Mouse (Mus musculus) mesoderm, embryonic 11.5 days (tissue): ENCODE results near the gene Ehmt1.

Experiments used
- DNase-seq: peaks from one replicate; pipeline ENCODE4 v3.0.0-alpha.2; 2012; ENCODE audit warnings: low read depth, low spot score

Gene Ehmt1

DNA sequence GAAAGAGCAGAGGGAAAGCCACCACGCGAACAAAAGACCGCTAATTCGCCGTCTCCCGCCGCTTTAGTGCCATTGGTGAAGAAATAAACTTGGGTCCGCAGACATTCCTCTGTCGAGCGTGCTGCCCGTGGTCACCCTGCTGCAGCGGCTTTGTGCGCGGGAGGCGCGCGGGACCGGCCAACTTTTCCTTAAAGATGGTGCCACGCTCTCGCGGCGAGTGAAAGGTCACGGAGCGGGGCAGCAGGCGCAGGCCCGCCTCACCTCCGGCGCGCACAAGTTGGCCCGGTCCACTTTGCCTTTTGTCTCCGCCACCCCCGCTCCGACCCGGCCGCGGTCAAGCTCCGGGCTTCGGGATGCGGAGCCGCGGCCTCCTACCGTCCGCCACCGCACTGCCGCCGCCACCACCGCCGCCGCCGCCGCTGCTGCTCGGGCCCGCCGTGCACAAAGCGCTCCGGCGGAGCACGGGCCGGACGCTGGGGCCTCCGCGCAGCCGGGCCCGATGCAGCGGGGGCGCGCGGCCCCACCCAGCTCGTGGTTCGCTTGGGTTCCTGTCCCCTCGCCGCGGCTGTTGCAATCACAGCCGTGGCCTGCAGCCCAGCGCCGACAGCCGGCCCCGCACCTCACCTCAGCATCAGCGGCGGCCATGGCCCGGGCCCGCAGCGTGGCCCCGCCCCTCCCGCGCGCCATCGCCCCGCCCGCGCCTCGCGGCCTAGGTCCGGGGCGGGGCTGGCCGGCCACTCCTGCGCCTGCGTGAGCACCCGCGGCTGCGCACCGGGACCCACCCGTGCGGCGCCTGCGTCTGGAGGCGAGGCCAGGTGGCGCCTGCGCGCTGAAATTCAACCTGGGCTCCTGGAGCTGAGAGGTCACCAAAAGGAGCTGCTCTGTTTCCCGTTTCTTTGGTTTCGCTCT is at the start of gene Ehmt1:
Gene Ehmt1 (minus strand): TSS at position 685 of the 909 bp plus-strand sequence.
- peak; percentile 94 for DNase-seq

DNA sequence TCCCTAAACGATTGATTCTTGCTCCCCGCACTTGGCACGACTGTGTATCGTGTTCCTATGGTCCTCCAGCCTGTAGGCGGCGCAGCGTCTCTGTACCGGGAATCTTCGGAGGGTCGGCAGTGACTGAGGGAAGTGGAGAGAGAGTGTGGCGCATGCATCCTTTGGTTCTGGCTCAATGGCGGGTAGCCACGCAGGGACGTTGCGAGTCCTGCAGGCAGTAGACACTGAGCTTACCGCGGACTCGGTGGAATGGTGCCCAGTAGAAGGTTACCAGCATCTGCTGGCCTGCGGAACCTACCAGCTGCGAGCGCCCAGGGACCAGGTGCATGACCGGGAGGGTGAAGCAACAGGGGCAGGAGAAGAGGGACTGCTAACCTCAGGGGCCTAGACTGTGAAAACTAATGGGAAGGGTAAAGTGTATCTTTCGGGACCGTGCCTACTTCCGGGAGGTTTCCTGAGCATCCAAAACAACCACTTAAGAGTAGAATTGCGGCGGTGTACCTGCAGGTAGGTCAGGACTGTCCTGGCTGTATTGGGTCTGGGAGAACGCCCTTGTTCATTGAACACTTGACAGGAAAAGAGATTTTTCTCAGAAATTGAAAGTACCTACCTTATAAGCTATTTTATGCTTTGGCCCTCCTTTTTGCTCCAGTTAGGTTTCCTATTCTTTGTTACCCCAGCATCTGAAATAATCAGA is 43.0 kb upstream of the Ehmt1 start, which contains the start of gene Dph7:
Gene Dph7 (plus strand): TSS at position 97 of the 697 bp plus-strand sequence.
- peak; percentile 89 for DNase-seq

DNA sequence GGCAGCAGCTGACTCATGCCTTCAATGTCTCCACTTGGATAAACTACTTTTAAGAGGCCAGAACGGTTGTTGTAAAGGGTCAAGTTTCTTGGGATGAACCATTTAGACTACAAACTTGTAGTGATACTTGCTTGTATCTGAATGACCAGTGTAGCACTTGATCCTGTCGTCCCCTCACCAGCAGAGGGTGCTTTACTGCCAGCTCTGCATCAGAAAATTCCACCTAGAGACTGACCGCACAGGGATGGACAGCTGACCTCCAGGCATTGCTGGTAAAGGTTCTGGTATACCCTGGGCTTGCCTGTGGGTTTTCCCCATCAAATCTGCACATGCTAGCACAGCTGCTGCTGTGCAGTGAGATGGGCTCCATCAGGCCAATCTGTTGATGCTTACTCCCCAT is 41.5 kb upstream of the Ehmt1 start:
- peak; percentile 37 for DNase-seq

DNA sequence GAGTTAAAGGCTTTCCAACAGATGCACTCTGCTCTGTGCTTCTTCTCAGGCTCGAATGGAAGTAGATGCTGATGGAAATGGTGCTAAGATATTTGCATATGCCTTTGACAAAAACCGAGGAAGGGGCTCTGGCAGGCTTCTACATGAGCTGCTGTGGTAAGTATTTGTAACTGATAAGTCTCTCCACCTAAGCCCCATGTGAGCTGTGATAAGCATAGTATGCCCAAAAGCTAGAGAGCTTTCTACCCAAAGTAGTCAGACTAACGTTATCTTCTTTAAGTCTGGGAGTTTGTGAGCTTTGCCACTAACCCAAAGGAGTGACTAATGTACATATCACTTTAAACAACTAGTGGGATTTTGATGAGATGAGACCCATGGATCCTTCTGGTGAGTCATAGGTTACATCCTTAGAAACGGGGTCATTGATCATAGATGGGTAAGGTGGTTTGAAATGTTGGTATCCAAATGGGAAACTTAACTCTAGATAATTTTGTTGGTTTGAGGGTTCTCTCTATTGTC is 33.2 kb upstream of the Ehmt1 start:
- DNase-seq: no peak

DNA sequence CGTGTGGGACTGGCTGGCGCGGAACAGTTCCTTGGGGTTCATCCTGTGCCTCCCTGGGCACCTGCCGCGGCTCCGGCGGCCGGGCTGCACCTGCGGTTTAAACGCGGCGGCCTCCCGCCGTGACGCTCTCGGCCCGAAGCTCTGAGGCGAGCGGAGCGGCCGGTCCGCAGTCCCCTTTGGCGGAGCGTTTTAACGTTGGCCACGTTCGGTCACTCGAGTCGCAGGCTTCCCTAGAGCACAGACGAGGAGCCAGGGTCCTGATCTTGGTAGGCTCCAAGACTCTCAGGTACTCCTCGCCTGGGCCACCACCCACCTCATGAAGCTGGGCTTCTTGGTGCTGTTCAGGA is 30.7 kb upstream of the Ehmt1 start:
- DNase-seq: peak; percentile 19

DNA sequence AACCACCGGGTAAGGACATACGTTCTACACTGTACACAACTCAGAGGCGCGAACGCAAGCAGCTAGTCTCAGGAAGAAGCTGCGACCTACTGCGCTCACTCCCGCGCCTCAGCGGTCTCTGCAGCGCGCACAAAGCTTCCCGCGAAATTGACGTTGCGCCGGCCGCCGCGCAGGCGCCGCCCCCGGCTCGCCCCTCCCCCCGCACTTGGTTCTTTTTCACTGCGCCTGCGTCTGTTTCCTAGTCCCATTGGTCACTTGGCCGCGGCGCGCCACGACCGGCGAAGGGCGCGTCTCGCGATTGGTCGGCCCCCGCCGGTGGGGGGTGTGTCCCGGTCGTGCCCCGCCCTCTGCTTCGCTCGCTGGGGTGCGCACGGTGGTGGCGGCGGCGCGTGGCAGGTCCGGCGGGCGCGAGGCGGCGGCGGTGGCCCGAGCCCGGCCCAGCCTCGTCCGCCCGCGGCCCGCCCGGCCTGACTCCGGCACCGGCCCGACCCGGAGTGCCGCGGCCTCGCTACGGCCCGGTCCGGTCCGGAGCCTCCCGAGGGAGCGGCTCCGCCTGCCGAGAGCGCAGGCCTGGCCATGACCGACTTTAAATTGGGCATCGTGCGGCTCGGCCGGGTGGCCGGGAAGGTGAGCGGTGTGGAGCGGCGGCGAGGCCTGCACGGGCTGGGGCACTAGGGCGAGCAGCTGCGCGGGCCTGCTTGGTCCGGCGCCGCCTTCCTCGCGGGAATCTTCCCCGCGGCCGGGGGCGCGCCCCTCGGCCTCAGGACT is 30.2 kb upstream of the Ehmt1 start, which contains the start of gene Zmynd19:
Gene Zmynd19 (plus strand): TSS at position 372 of the 768 bp plus-strand sequence.
- DNase-seq: peak; percentile 98

DNA sequence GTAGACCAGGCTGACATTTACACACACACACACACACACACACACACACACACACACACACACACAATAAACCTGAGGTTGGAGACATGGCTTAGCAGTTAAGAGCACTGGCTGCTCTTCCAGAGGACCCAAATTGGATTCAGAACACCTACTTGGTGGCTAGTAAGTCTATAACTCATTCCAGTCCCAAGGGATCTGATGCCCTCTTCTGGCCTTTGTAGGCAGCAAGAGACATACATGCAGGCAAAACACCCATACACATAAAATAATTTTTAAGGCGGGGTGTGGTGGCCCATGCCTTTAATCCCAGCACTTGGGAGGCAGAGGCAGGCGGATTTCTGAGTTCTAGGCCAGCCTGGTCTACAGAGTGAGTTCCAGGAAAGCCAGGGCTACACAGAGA is 24.9 kb upstream of the Ehmt1 start:
- peak; percentile 23 for DNase-seq

DNA sequence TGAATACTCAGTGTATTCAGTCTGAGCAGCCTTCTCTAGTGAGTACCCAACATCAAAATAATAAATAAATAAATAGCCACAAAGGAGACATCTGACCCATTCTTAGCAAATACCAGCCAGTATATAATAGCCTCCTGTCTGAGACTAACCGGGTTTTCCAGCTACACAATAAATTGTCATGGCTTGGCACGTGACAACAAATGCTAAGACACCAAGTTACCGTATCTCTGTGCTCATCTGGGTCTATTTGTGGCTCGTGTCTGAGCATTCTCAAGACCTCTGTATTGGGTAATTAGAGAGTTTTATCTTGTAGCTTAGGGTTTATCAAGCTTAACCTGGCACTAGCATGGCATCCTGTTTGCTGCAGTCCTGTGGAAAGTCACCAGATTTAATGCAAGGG is 22.7 kb upstream of the Ehmt1 start:
- no peak for DNase-seq

DNA sequence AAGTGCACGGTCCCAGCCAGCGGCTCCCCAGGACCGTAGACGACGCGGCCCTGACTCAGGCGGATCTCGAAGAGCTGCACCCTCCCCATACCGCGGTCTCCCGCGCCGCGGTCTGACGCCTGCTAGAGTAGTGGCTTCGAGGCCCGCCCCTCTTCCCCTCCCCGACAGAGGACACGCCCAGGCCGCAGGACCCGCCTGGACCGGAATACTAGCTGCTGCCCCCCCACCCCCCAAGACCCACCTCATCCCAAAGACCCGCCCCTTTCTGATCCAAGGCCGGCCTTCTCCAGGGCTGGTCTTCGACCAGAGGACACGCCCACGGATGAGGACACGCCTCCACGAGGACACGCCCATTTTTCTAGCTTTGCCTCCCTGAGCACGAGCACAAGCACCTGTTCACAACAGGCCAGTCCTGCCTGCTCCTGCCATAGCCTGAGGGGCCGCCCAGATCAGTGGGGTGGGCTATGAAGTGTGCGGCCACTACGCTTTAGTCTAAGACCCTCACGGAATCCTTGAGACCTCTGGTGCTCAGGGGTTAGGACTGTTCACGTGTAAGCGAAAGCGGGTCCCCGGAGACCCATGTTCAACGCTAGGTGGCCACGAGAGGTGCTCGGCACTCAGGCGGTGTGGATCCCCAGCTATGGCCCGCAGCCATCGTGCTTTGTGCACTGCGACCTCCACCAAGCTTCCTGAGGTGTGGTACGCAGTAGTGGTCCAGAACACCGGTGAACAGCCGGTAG is 15.8 kb upstream of the Ehmt1 start, which contains the start of gene Arrdc1:
Gene Arrdc1 (minus strand): TSS at position 196 of the 740 bp plus-strand sequence.
- DNase-seq: peak; percentile 96

DNA sequence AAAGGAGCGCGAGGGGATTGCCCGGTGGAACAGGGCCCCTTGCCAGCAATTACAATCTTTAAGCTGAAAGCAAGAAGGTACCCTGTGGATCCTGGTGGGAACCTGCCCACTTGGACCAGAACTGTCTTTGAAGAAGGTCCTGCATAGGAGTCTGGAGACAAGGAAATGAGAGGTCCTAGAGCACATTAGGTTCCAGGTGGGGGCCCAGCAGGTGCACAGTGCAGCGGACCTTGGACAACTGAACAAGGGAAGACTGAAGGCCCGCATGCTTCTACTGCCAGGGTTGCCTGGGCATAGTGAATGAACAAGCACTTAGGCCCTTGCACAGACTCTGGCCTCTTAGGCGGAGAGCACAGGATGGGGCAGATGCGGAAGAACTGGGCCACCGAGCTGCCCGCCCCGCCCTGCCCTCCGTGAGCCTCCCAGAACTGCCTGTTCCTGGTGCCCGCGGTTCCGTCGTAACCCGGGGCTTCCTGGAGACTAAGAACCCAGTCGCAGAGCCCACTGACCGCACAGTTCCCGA is 15.1 kb upstream of the Ehmt1 start:
- peak; percentile 14 for DNase-seq

DNA sequence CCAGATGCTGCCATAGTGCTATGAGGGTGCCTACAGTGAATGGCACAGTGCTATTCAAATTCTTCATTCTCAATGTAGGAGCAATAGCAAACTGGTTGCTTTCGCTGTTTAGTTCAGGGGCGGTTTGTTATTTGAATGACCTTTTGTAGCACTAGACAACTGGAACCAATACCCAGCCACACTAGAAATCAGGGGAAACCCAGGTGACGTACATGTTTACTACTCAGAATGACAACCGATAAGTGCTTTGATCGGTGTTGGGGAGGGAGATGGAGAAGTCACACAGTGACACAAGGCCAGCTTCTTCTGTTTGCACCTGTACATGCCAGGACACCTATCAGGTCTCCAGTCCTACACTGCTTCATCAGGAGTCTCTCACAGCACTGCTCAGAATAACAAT is 10.2 kb upstream of the Ehmt1 start:
- DNase-seq: no peak

DNA sequence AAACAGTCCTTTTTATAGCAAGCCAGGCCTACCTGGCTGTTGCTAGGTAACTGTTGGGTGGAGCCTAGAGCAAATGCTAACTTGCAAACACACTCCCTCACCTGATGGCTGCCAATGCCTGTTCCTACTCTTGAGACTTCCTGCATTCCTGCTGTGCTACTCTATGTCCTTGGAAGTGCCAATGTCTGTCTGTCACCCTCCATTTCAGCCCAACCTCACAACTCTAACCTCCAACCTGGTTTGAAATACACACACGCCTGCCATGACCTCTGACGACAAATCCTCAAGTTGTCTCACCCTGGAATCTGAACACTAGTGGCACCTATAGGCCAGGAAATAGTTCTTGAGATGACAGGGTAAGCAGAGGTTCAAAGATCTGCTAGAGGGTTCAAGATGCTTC is 9.7 kb upstream of the Ehmt1 start:
- no peak for DNase-seq

DNA sequence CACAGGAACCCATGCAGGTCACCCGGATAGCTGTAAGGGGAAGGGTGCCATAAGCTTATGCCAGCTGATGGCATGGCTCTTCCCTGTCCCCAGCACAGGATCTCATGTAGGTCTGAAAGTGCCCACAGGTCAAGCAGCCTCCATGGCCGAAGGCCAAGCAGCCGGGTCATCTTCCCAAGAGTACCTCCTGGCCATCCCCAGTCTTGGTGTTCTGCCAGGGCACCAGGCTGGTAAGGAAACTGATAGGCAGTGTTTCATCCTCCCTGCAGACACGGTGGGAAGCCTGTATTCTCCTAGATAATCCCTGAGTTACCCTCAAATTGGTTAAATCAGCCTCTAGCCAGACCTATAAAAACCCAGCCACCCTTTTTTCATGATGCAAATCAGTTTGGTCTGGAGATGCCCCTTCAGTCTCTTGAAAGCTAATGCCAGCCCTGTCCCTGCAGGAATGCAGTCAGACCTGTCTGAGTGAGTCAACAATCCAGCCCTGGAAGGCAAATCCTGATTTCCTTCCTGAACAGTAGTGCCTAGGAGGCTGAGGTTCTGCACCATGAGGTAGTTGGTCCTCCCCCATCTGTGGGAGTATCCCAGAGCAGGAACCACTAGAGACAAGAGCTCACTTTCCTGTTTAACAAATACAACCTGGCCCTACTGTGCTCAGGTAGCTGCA is 8.5 kb upstream of the Ehmt1 start:
- no peak for DNase-seq

DNA sequence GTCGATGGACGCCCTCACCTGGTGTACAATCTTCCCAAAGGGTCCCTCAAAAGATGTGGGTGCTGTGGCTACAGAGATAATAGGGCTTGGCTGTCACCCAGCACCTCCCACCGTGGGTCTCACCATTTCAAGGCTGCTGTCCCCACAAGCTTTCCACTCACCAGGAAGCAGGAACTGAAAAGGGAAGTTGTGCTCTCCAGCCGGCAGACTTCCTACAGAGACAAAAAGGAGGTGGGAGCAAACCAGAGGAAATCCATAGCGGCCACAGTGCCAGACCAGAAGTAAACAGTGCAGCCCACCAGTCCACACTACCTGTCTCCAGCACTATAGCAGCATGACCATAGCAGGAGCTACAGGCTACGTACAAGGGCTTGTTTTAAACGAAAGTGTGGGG is 7.5 kb upstream of the Ehmt1 start:
- no peak for DNase-seq

DNA sequence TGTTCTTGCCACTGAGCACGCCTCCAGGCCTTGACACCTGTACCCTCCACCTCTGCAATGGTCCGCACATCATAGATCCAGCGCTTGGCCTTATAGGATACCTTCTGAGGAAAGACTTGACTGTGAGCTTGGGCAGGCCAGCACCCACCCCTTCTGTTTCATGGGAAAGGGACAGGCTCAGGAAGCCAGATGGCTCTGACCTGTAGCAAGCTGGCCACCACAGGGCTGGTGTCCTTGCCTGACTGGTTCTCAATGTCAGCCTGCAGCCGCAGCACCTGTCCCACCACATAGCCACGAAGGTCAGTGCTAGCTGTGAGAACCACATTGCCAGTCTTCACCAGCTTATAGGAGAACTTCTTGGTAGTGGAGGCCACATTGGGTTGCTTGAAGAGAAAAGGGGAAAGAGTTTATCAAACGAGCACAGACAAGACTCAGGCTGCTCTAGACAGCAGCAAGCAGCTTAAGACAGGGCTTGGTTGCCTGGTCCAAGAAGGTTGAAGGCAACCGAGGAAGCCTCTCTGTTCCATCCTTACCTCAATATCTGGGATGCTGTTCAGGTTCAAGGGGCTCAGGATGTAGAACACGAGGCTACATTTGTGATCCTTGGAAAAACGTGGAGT is 7.0 kb upstream of the Ehmt1 start:
- no peak for DNase-seq

DNA sequence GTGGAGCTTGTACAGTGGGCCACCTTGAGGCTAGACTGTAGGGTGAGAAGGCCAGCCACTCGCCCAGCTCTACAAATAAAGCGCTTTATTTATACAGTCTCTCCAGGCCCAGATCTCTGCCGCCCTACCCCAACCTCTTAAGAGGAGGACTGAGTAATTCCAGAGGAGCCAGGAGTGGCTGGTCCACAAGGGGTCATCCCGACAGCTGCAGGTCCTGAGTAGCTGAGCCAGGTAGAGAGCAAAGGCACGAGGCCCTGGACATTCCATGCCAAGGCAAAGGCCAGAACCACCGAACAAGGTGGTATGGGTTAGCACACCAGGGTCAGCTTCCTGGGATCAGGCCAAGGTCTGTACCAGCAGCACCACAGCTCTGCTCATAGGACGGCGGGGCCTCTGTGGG is 5.9 kb upstream of the Ehmt1 start:
- no peak for DNase-seq

DNA sequence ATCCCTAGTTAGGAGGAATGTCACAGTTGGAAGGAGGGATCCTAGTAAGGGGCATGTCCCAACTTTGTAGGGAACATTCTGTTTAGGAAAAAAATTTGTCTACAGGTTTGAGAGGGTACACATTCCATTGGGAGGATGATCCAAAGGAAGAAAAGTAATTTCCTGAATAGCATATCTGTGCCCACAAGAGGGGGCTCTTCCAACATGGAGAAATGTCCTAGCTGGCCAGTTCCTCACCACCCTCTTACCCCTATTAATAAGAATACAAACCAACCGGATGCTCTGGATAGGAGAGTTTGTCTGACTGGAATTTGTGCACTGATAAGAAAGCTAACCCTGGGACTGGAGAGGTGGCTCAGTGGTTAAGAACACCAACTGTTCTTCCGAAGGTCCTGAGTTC is 4.1 kb upstream of the Ehmt1 start:
- DNase-seq: no peak

DNA sequence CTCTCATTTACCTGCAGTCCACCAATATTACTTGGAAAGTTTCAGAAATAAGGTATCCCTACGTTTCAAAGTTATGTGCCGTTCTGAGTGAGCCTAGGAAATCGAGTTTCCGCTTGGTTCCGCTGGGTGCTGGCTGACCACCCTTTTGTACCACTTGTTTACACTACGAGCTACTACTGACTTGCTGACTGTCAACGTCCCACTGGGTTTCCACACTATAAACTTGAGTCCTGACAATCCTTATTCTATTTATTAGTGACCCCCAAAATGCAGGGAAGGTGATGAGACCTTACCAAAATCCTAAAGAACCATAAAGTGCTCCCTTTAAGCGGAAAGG is 393 bp upstream of the Ehmt1 start:
- DNase-seq: no peak

DNA sequence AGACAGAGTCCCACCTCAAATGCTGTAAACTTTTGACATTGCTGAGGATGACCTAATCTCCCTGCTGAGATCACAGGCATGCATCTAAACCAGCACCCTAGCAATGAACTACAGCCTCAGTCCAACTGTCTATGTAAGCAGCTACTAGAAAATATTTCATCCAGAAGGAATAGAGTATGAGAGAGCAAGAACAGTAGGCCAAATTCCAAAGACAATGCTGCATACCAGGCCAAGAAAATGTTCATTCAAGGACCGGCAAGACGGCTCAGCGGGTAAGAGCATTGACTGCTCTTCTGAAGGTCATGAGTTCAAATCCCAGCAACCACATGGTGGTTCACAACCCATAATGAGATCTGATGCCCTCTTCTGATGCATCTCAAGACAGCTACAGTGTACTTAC is 4.7 kb downstream of the Ehmt1 start:
- DNase-seq: no peak

DNA sequence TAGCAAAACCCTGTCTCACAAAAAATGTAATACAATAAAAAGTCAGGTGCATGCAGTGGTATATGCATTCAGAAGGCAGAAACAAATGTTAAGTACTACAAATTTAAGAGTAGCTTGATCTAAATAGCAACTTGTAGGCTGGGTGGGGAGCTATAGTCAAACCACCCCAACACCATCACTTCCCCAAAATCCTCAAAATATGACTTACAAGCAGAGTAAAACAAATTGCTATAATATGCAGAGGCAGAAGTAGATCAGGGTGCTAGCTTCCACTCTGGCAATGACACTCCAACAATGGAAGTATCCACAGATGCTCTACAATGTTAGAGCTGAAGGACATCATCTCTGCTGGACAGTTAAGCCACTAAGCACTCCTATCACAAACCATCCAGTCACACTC is 6.8 kb downstream of the Ehmt1 start:
- no peak for DNase-seq
